Mouse (Mus musculus) stomach, postnatal 0 days (tissue): Measurements from ENCODE around the gene Sec14l1.

Experiments
- CTCF ChIP-seq: IDR thresholded peaks from 2 replicates; pipeline ENCODE4 v1.5.1; 2016; ENCODE audit warnings: antibody characterized with exemption, low read depth, mild to moderate bottlenecking, moderate library complexity
- EP300 ChIP-seq: optimal IDR thresholded peaks from 2 replicates; pipeline ENCODE3; 2016; ENCODE audit warnings: antibody characterized with exemption

DNA sequence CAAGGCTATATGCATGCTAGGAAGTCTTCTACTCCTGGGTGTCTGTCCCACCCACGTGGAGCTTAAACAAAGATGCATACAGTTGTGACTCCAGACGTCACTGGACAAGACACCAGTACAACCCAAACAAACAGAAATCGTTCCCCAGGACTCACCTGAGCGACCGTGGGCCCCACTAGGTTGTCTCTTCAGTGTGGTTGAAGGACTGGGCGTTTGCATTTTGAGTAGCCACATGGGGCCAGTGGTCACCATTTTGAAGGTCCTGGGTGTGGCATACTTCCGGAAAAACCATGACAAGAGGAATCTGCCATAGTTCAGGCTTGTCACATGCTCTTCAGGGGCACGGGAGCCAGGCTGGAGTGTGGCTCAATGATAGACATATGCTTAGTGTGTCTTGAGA, 37.1 kb upstream of the Sec14l1 start:
- TF ChIP-seq CTCF (no peak), EP300 (no peak)
